Mouse (Mus musculus) lung, embryonic 14.5 days (tissue): Measurements from ENCODE around the gene Olfr504. TPM values are rescaled to one million over a fixed set of nuclear protein-coding genes. Genes with fewer than 3 reads are reported as not detected.
"Not testable (repeated sequence)": the region's sequence is repeated elsewhere in the genome, so short reads cannot be mapped to it uniquely, and the experiment has no call there.

Experiments used
- ATAC-seq: fragments of 200-750 bp; cut with Nextera tagmentation; 2 replicates; pipeline ENCODE4 v1.8.0; 2017; ENCODE audit warnings: mild to moderate bottlenecking, moderate TSS enrichment, moderate library complexity; ENCODE audit not compliant: insufficient read depth
- DNase-seq: peaks from one replicate; pipeline ENCODE4 v3.0.0-alpha.2; 2015
- H3K27ac ChIP-seq: fragments of 300-500 bp; sonication (generic); 2 replicates; pipeline ENCODE4 v1.5.1; 2014; ENCODE audit warnings: low read depth, mild to moderate bottlenecking, moderate library complexity
- H3K27me3 ChIP-seq: fragments of 300-500 bp; sonication (generic); 2 replicates; pipeline ENCODE4 v1.6.1; 2014; ENCODE audit warnings: low read length, control low read depth; ENCODE audit not compliant: insufficient read depth
- H3K36me3 ChIP-seq: fragments of 300-500 bp; sonication (generic); 2 replicates; pipeline ENCODE4 v1.6.1; 2014; ENCODE audit warnings: control low read depth; ENCODE audit not compliant: insufficient read depth
- H3K4me1 ChIP-seq: fragments of 300-500 bp; sonication (generic); 2 replicates; pipeline ENCODE4 v1.6.1; 2014; ENCODE audit warnings: antibody characterized with exemption, control low read depth; ENCODE audit not compliant: insufficient read depth
- H3K4me2 ChIP-seq: fragments of 300-500 bp; sonication (generic); 2 replicates; pipeline ENCODE4 v1.6.1; 2014; ENCODE audit warnings: mild to moderate bottlenecking
- H3K4me3 ChIP-seq: fragments of 300-500 bp; sonication (generic); 2 replicates; pipeline ENCODE4 v1.5.1; 2014; ENCODE audit warnings: low read depth, low read length
- H3K9ac ChIP-seq: fragments of 300-500 bp; sonication (generic); 2 replicates; pipeline ENCODE4 v1.6.1; 2014
- H3K9me3 ChIP-seq: fragments of 300-500 bp; sonication (generic); 2 replicates; pipeline ENCODE4 v1.6.1; 2016; ENCODE audit warnings: low read depth, low read length, control low read depth
- CTCF ChIP-seq: IDR thresholded peaks from 2 replicates; pipeline ENCODE4 v1.5.1; 2016; ENCODE audit warnings: antibody characterized with exemption, low read depth
- WGBS: fragments of 180-500 bp; shearing (Covaris S2); extraction: QIAGEN DNeasy Blood & Tissue Kit; methylation state at CpG from one replicate; pipeline ENCODE4 v1.1.7; 2014; 5-methylcytosine and 5-hydroxymethylcytosine counted together
- polyA plus RNA-seq: library from polyadenylated mRNA; unstranded; fragments of >200 nt; fragmentation: Nextera tagmentation; extraction: Ambion mirVana; gene quantifications from 2 replicates; pipeline ENCODE4 v1.2.1, GENCODE M21; 2014

Olfr504 gene
- polyA plus RNA-seq, result not detected in 2 replicates

DNA sequence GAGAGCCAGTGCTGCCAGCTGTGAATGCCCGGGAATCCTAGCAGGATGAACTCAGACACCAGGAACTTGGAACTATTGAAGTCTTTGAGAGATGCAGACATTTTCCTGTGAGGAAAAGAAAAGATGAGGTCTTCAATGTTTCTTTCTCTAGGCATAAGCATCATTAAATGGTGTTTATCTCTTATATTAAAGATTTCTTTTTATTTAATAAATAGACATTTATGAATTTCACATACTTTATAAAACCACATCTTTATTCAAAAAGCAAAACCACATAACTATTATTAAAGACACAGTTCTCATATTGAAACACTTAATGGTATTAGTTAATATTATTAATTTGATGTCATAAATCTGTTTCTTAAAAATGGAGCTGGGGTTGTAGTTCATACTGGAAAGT, at the start of gene Olfr504:
Gene Olfr504 (minus strand): TSS at position 101 of the 400 bp plus-strand sequence.
- TF ChIP-seq CTCF, result no peak
- no peak for ATAC-seq
- H3K36me3 ChIP-seq, result no peaks in the 10 kb centered on the region
- 81% methylated on average over 1 of the region's 1 CpGs for WGBS
- no peak for DNase-seq
- H3K27ac ChIP-seq, result no peak within 1 kb of the TSS
- H3K4me3 ChIP-seq, result no peak within 1 kb of the TSS
- H3K9ac ChIP-seq, result no peak within 1 kb of the TSS
- no peaks in the 10 kb centered on the region for H3K9me3 ChIP-seq
- no peak within 1 kb of the TSS for H3K4me2 ChIP-seq
- H3K4me1 ChIP-seq, result no peaks in the 10 kb centered on the region
- H3K27me3 ChIP-seq, result no peaks in the 10 kb centered on the region

GRCm38 (mm10) chr7:108614110-108614509, 48.5 kb upstream of the Olfr504 start:
- Histone ChIP-seq H3K4me2 (no peak overlapping the region), H3K4me1 (no peaks in the 10 kb centered on the region), H3K27me3 (no peaks in the 10 kb centered on the region), H3K9ac (no peak overlapping the region), H3K27ac (no peak overlapping the region), H3K9me3 (no peaks in the 10 kb centered on the region), H3K36me3 (no peaks in the 10 kb centered on the region), H3K4me3 (no peak overlapping the region)
- TF ChIP-seq CTCF, result no peak
- no peak for DNase-seq
- 71% methylated on average over 2 of the region's 2 CpGs for WGBS
- ATAC-seq, result no peak

DNA sequence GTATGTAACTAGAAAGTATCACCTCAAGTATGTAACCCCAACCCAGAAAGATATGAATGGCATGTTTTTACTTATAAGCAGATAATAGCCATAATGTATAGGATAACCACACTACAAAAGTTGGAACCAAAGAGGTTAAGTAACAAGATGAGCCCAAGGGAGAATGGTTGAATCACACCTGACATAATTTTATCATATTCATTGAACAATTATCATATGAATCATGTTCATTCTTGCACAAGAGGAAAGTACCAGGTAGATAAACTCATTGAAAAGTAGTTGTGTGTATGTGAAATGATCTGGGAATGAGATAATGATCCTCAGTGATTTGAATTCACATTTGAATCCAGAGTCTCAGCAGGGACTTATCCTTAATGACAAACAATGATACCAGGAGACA, 44.9 kb upstream of the Olfr504 start, which contains the start of gene Olfr506:
Gene Olfr506 (plus strand): TSS at position 301 of the 400 bp plus-strand sequence.
- H3K27me3 ChIP-seq, result no peaks in the 10 kb centered on the region
- H3K36me3 ChIP-seq, result no peaks in the 10 kb centered on the region
- no peak within 1 kb of the TSS for H3K4me3 ChIP-seq
- no peak within 1 kb of the TSS for H3K9ac ChIP-seq
- H3K9me3 ChIP-seq, result no peaks in the 10 kb centered on the region
- no peak within 1 kb of the TSS for H3K27ac ChIP-seq
- H3K4me1 ChIP-seq, result no peaks in the 10 kb centered on the region
- DNase-seq (no peak), ATAC-seq (no peak)
- TF ChIP-seq CTCF, result no peak
- no peak within 1 kb of the TSS for H3K4me2 ChIP-seq

DNA sequence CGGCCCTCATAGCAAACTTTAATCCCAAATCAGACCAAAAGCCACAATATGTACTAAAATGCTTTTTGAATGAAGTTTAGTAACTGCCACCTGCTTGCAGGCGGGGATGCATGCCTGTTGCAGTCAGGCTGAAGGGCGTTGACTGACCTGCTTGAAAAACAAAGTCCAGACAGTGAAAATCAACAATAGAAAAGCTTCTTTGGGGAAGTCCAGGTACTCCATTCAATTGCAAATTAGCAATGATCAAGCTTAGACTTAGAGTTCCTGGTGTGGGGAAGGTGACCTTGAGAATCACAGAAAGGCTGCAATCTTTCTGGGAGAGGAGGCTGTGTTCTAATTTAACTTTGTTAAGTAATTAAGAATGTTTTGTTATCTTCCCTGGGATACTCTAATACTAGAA, 36.3 kb upstream of the Olfr504 start:
- not testable (repeated sequence) for H3K4me3 ChIP-seq, DNase-seq, H3K9me3 ChIP-seq, H3K4me2 ChIP-seq, H3K27ac ChIP-seq, ATAC-seq, H3K9ac ChIP-seq, H3K27me3 ChIP-seq, H3K4me1 ChIP-seq, H3K36me3 ChIP-seq
- WGBS, result 73% methylated on average over 3 of the region's 3 CpGs

- Histone ChIP-seq H3K27ac (no peak overlapping the region), H3K4me1 (no peaks in the 10 kb centered on the region), H3K9me3 (no peaks in the 10 kb centered on the region), H3K9ac (no peak overlapping the region), H3K27me3 (no peaks in the 10 kb centered on the region), H3K36me3 (no peaks in the 10 kb centered on the region), H3K4me3 (no peak overlapping the region), H3K4me2 (no peak overlapping the region)
- ATAC-seq (no peak), DNase-seq (no peak)
- WGBS, result 95% methylated on average over 1 of the region's 1 CpGs
- TF ChIP-seq CTCF, result no peak
These were observed 24.2 kb upstream of the Olfr504 start for GRCm38 (mm10) chr7:108589797-108590196.

- 48% methylated on average over 1 of the region's 1 CpGs for WGBS
- not testable (repeated sequence) for ATAC-seq, H3K9me3 ChIP-seq, H3K27ac ChIP-seq, H3K4me1 ChIP-seq, H3K36me3 ChIP-seq, DNase-seq, H3K9ac ChIP-seq, H3K4me3 ChIP-seq, H3K4me2 ChIP-seq, H3K27me3 ChIP-seq
These were observed 21.4 kb downstream of the Olfr504 start, which contains the start of gene Olfr503 for GRCm38 (mm10) chr7:108544227-108544626. Gene Olfr503 (plus strand): TSS chr7:108544527.

DNA sequence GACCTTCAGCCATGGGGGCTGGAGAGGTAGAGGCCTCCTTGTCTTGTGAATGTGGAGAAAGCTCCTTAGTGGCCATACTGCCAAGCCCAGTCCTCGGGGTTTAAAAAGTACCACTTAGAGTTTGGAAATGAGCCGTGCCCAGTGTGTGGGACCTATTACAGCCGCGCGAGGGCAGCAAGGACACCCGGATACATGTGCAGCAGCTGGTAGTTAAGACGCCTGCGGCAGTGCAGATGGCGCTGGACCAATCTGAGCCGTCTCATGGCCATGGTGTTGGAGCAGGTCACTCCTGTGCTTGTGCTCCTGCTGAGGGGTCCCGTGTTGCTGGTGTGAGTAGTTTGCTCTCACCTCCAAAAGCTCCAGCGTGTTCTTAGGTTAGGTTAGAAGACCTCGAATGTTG, 23.2 kb downstream of the Olfr504 start:
- TF ChIP-seq CTCF, result no peak
- Histone ChIP-seq H3K4me3 (no peak overlapping the region), H3K27me3 (no peaks in the 10 kb centered on the region), H3K4me2 (no peak overlapping the region), H3K27ac (no peak overlapping the region), H3K4me1 (no peaks in the 10 kb centered on the region), H3K9ac (no peak overlapping the region), H3K9me3 (no peaks in the 10 kb centered on the region), H3K36me3 (no peaks in the 10 kb centered on the region)
- ATAC-seq (no peak), DNase-seq (no peak)
- 82% methylated on average over 13 of the region's 13 CpGs for WGBS

GRCm38 (mm10) chr7:108524965-108525364, 40.6 kb downstream of the Olfr504 start, which contains the start of gene Olfr502:
Gene Olfr502 (minus strand): TSS chr7:108525065.
- DNase-seq (no peak), ATAC-seq (no peak)
- Histone ChIP-seq H3K4me1 (no peaks in the 10 kb centered on the region), H3K4me2 (no peak within 1 kb of the TSS), H3K27me3 (no peaks in the 10 kb centered on the region), H3K9me3 (no peaks in the 10 kb centered on the region; the same call in 1 of the 2 replicates), H3K4me3 (no peak within 1 kb of the TSS), H3K9ac (no peak within 1 kb of the TSS), H3K27ac (no peak within 1 kb of the TSS), H3K36me3 (no peaks in the 10 kb centered on the region)
- WGBS, result 51% methylated on average over 1 of the region's 1 CpGs
- TF ChIP-seq CTCF, result no peak

Other genes with a start within 250 kb of the Olfr504 start
- not detected in 2 replicates for gene Olfr492, start 242.1 kb downstream of the Olfr504 start, polyA plus RNA-seq
- not detected in 2 replicates for gene Olfr493, start 218.8 kb downstream of the Olfr504 start, polyA plus RNA-seq
- gene Olfr494, start 200.5 kb downstream of the Olfr504 start, polyA plus RNA-seq, result not detected in 2 replicates
- gene Olfr495, start 172.6 kb downstream of the Olfr504 start, polyA plus RNA-seq, result not detected in 2 replicates
- gene Olfr497, start 145.4 kb downstream of the Olfr504 start, polyA plus RNA-seq, result not detected in 2 replicates
- gene Olfr498, start 100.5 kb downstream of the Olfr504 start, polyA plus RNA-seq, result not detected in 2 replicates
- gene Olfr502, start 40.7 kb downstream of the Olfr504 start, polyA plus RNA-seq, result not detected in 2 replicates
- gene Olfr503, start 21.3 kb downstream of the Olfr504 start, polyA plus RNA-seq, result not detected in 2 replicates
- not detected in 2 replicates for gene Olfr506, start 45.0 kb upstream of the Olfr504 start, polyA plus RNA-seq
- not detected in 2 replicates for gene Olfr507, start 56.0 kb upstream of the Olfr504 start, polyA plus RNA-seq
- not detected in 2 replicates for gene Olfr508, start 64.2 kb upstream of the Olfr504 start, polyA plus RNA-seq
- 0.05 TPM in 1 of 2 replicates, not detected in the other for gene Olfr509, start 86.1 kb upstream of the Olfr504 start, polyA plus RNA-seq
- gene Olfr510, start 100.6 kb upstream of the Olfr504 start, polyA plus RNA-seq, result not detected in 2 replicates
- gene Olfr512, start 147.5 kb upstream of the Olfr504 start, polyA plus RNA-seq, result not detected in 2 replicates
- gene Olfr513, start 185.2 kb upstream of the Olfr504 start, polyA plus RNA-seq, result not detected in 2 replicates